Mouse (Mus musculus) naive thymus-derived CD4-positive, alpha-beta T cell, adult 2 months (primary cell): ENCODE results near the gene Krba1.

ENCODE experiments used
- DNase-seq: peaks from one replicate; pipeline ENCODE4 v3.0.0-alpha.2; 2011; ENCODE audit warnings: low read depth

The Krba1 gene

GRCm38 (mm10) chr6:48426956-48427355, 31.6 kb downstream of the Krba1 start:
- no peak for DNase-seq

- no peak for DNase-seq
These were observed 33.6 kb downstream of the Krba1 start for GRCm38 (mm10) chr6:48428769-48429557.

- DNase-seq: no peak
These were observed 35.4 kb downstream of the Krba1 start for GRCm38 (mm10) chr6:48430748-48431147.

- no peak for DNase-seq
These were observed 37.8 kb downstream of the Krba1 start for GRCm38 (mm10) chr6:48432893-48433816.

- DNase-seq: no peak
These were observed 39.3 kb downstream of the Krba1 start for GRCm38 (mm10) chr6:48434651-48435050.

- DNase-seq: no peak
These were observed 39.7 kb downstream of the Krba1 start for GRCm38 (mm10) chr6:48435111-48435510.

GRCm38 (mm10) chr6:48435706-48436349, 40.4 kb downstream of the Krba1 start:
- DNase-seq: no peak

- no peak for DNase-seq
These were observed 42.4 kb downstream of the Krba1 start for GRCm38 (mm10) chr6:48437679-48438376.

- no peak for DNase-seq
These were observed 43.2 kb downstream of the Krba1 start for GRCm38 (mm10) chr6:48438475-48439125.

- no peak for DNase-seq
These were observed 44.3 kb downstream of the Krba1 start for GRCm38 (mm10) chr6:48439654-48440053.

GRCm38 (mm10) chr6:48440306-48441014, 45.1 kb downstream of the Krba1 start:
- no peak for DNase-seq

GRCm38 (mm10) chr6:48443592-48444309, 48.4 kb downstream of the Krba1 start:
- peak; percentile 92 for DNase-seq

GRCm38 (mm10) chr6:48444310-48445180, 49.2 kb downstream of the Krba1 start:
- DNase-seq: no peak

- peak; percentile 59 for DNase-seq
These were observed 50.1 kb downstream of the Krba1 start, which contains the start of gene Zfp467 for GRCm38 (mm10) chr6:48445181-48446101. Zfp467 (minus strand) TSS chr6:48445825.

- no peak for DNase-seq
These were observed 50.9 kb downstream of the Krba1 start for GRCm38 (mm10) chr6:48446256-48446655.

- no peak for DNase-seq
These were observed 51.5 kb downstream of the Krba1 start for GRCm38 (mm10) chr6:48446896-48447295.

- no peak for DNase-seq
These were observed 52.5 kb downstream of the Krba1 start, which contains the start of gene Sspo for GRCm38 (mm10) chr6:48447929-48448328. Sspo (plus strand) TSS chr6:48448229.

- no peak for DNase-seq
These were observed 53.1 kb downstream of the Krba1 start for GRCm38 (mm10) chr6:48448527-48448926.
